Mouse (Mus musculus): ENCODE data around the gene Gm9903. TPM values are rescaled to one million over a fixed set of nuclear protein-coding genes. Genes with fewer than 3 reads are reported as not detected.
A peak's percentile ranks its signal among the peaks of the same experiment; 100 is the strongest.

Gm9903 gene
- polyA plus RNA-seq (2014; fragmentation: Nextera tagmentation; extraction: Ambion mirVana), result 0.48 and 0.55 TPM in 2 replicates

GRCm38 (mm10) chr5:33629301-33629987 lies at the start of gene Gm9903, which contains the start of gene Fam53a:
Gene Gm9903, plus strand, starts transcription at chr5:33629925.
Gene Fam53a, minus strand, starts transcription at chr5:33629635.
- DNase-seq (ENCODE audit: low spot score) (peak; percentile 100), ATAC-seq (replicated peaks; ENCODE audit: low FRiP score) (peak; percentile 95)
- no peaks in the 10 kb centered on the region for H3K36me3 ChIP-seq (ENCODE audit: control insufficient read depth, insufficient read depth, low read length)
- peak within 1 kb of the TSS; percentile 75 for H3K4me3 ChIP-seq (ENCODE audit: low read depth, low read length)
- H3K4me1 ChIP-seq (replicated peaks; ENCODE audit: control insufficient read depth, insufficient read depth, low read length), result no peaks in the 10 kb centered on the region; the same call in 1 of the 2 replicates
- H3K9ac ChIP-seq (ENCODE audit: low read length), result peak within 1 kb of the TSS; percentile 81
- WGBS, result under 1% methylated on average over 91 of the region's 99 CpGs
- no peaks in the 10 kb centered on the region for H3K9me3 ChIP-seq (ENCODE audit: control insufficient read depth, low read length)
- peak within 1 kb of the TSS; percentile 90 for H3K4me2 ChIP-seq (ENCODE audit: low read depth, low read length, severe bottlenecking)
- no peaks in the 10 kb centered on the region for H3K27me3 ChIP-seq (ENCODE audit: control insufficient read depth, insufficient read depth, low read length)
- H3K27ac ChIP-seq (ENCODE audit: low read depth, low read length), result peak within 1 kb of the TSS; percentile 77

GRCm38 (mm10) chr5:33580336-33580735 lies 49.4 kb upstream of the Gm9903 start:
- Histone ChIP-seq H3K9ac (ENCODE audit: low read length) (no peak overlapping the region), H3K27me3 (ENCODE audit: control insufficient read depth, insufficient read depth, low read length) (no peaks in the 10 kb centered on the region), H3K4me2 (ENCODE audit: low read depth, low read length, severe bottlenecking) (no peak overlapping the region), H3K9me3 (ENCODE audit: control insufficient read depth, low read length) (no peaks in the 10 kb centered on the region), H3K4me3 (ENCODE audit: low read depth, low read length) (no peak overlapping the region), H3K4me1 (replicated peaks; ENCODE audit: control insufficient read depth, insufficient read depth, low read length) (no peaks in the 10 kb centered on the region), H3K36me3 (ENCODE audit: control insufficient read depth, insufficient read depth, low read length) (no peaks in the 10 kb centered on the region), H3K27ac (ENCODE audit: low read depth, low read length) (no peak overlapping the region)
- 79% methylated on average over 1 of the region's 1 CpGs for WGBS
- ATAC-seq (replicated peaks; ENCODE audit: low FRiP score) (no peak), DNase-seq (ENCODE audit: low spot score) (no peak)

GRCm38 (mm10) chr5:33587498-33588058 lies 42.1 kb upstream of the Gm9903 start:
- no peaks in the 10 kb centered on the region for H3K36me3 ChIP-seq (ENCODE audit: control insufficient read depth, insufficient read depth, low read length)
- ATAC-seq (replicated peaks; ENCODE audit: low FRiP score) (no peak), DNase-seq (ENCODE audit: low spot score) (no peak)
- no peak overlapping the region for H3K4me3 ChIP-seq (ENCODE audit: low read depth, low read length)
- no peak overlapping the region for H3K27ac ChIP-seq (ENCODE audit: low read depth, low read length)
- H3K9ac ChIP-seq (ENCODE audit: low read length), result no peak overlapping the region
- 0 out of 2 replicates have a peak, but pooled peaks cover 2% of the 10 kb centered on the region for H3K27me3 ChIP-seq (ENCODE audit: control insufficient read depth, insufficient read depth, low read length)
- H3K4me1 ChIP-seq (replicated peaks; ENCODE audit: control insufficient read depth, insufficient read depth, low read length), result no peaks in the 10 kb centered on the region
- H3K4me2 ChIP-seq (ENCODE audit: low read depth, low read length, severe bottlenecking), result no peak overlapping the region
- 88% methylated on average over 18 of the region's 18 CpGs for WGBS
- H3K9me3 ChIP-seq (ENCODE audit: control insufficient read depth, low read length), result no peaks in the 10 kb centered on the region

- H3K27ac ChIP-seq (ENCODE audit: low read depth, low read length), result no peak overlapping the region
- 84% methylated on average over 3 of the region's 3 CpGs for WGBS
- no peaks in the 10 kb centered on the region for H3K9me3 ChIP-seq (ENCODE audit: control insufficient read depth, low read length)
- no peak overlapping the region for H3K4me3 ChIP-seq (ENCODE audit: low read depth, low read length)
- 0 out of 2 replicates have a peak, but pooled peaks cover 2% of the 10 kb centered on the region for H3K27me3 ChIP-seq (ENCODE audit: control insufficient read depth, insufficient read depth, low read length)
- DNase-seq (ENCODE audit: low spot score) (no peak), ATAC-seq (replicated peaks; ENCODE audit: low FRiP score) (no peak)
- H3K36me3 ChIP-seq (ENCODE audit: control insufficient read depth, insufficient read depth, low read length), result no peaks in the 10 kb centered on the region
- H3K9ac ChIP-seq (ENCODE audit: low read length), result no peak overlapping the region
- H3K4me2 ChIP-seq (ENCODE audit: low read depth, low read length, severe bottlenecking), result no peak overlapping the region
- no peaks in the 10 kb centered on the region for H3K4me1 ChIP-seq (replicated peaks; ENCODE audit: control insufficient read depth, insufficient read depth, low read length)
Measured at GRCm38 (mm10) chr5:33588066-33588465, 41.7 kb upstream of the Gm9903 start.

GRCm38 (mm10) chr5:33589221-33589888 lies 40.4 kb upstream of the Gm9903 start:
- Histone ChIP-seq H3K4me1 (replicated peaks; ENCODE audit: control insufficient read depth, insufficient read depth, low read length) (no peaks in the 10 kb centered on the region), H3K4me3 (ENCODE audit: low read depth, low read length) (no peak overlapping the region), H3K9ac (ENCODE audit: low read length) (no peak overlapping the region), H3K27ac (ENCODE audit: low read depth, low read length) (no peak overlapping the region), H3K9me3 (ENCODE audit: control insufficient read depth, low read length) (no peaks in the 10 kb centered on the region), H3K27me3 (ENCODE audit: control insufficient read depth, insufficient read depth, low read length) (0 out of 2 replicates have a peak, but pooled peaks cover 2% of the 10 kb centered on the region), H3K36me3 (ENCODE audit: control insufficient read depth, insufficient read depth, low read length) (no peaks in the 10 kb centered on the region), H3K4me2 (ENCODE audit: low read depth, low read length, severe bottlenecking) (no peak overlapping the region)
- 0 out of 2 replicates have a peak, but pooled peaks have one; percentile 51 for ATAC-seq (replicated peaks; ENCODE audit: low FRiP score)
- peak; percentile 91 for DNase-seq (ENCODE audit: low spot score)
- WGBS, result 68% methylated on average over 5 of the region's 5 CpGs

GRCm38 (mm10) chr5:33593620-33594019 lies 36.1 kb upstream of the Gm9903 start:
- Histone ChIP-seq H3K9ac (ENCODE audit: low read length) (no peak overlapping the region), H3K9me3 (ENCODE audit: control insufficient read depth, low read length) (no peaks in the 10 kb centered on the region), H3K27me3 (ENCODE audit: control insufficient read depth, insufficient read depth, low read length) (0 out of 2 replicates have a peak, but pooled peaks cover 2% of the 10 kb centered on the region), H3K4me2 (ENCODE audit: low read depth, low read length, severe bottlenecking) (no peak overlapping the region), H3K36me3 (ENCODE audit: control insufficient read depth, insufficient read depth, low read length) (no peaks in the 10 kb centered on the region), H3K4me3 (ENCODE audit: low read depth, low read length) (no peak overlapping the region), H3K4me1 (replicated peaks; ENCODE audit: control insufficient read depth, insufficient read depth, low read length) (no peaks in the 10 kb centered on the region), H3K27ac (ENCODE audit: low read depth, low read length) (no peak overlapping the region)
- 38% methylated on average over 2 of the region's 2 CpGs for WGBS
- DNase-seq (ENCODE audit: low spot score), result peak; percentile 68
- ATAC-seq (replicated peaks; ENCODE audit: low FRiP score), result no peak

- no peak overlapping the region for H3K27ac ChIP-seq (ENCODE audit: low read depth, low read length)
- DNase-seq (ENCODE audit: low spot score) (no peak), ATAC-seq (replicated peaks; ENCODE audit: low FRiP score) (no peak)
- H3K36me3 ChIP-seq (ENCODE audit: control insufficient read depth, insufficient read depth, low read length), result peaks cover 9% of the 10 kb centered on the region; the same call in 1 of the 2 replicates
- WGBS, result 91% methylated on average over 5 of the region's 5 CpGs
- no peaks in the 10 kb centered on the region for H3K4me1 ChIP-seq (replicated peaks; ENCODE audit: control insufficient read depth, insufficient read depth, low read length)
- no peak overlapping the region for H3K4me2 ChIP-seq (ENCODE audit: low read depth, low read length, severe bottlenecking)
- no peak overlapping the region for H3K9ac ChIP-seq (ENCODE audit: low read length)
- no peaks in the 10 kb centered on the region for H3K9me3 ChIP-seq (ENCODE audit: control insufficient read depth, low read length)
- H3K27me3 ChIP-seq (ENCODE audit: control insufficient read depth, insufficient read depth, low read length), result no peaks in the 10 kb centered on the region
- H3K4me3 ChIP-seq (ENCODE audit: low read depth, low read length), result no peak overlapping the region
Measured at GRCm38 (mm10) chr5:33605314-33605713, 24.4 kb upstream of the Gm9903 start.

- H3K4me2 ChIP-seq (ENCODE audit: low read depth, low read length, severe bottlenecking), result no peak overlapping the region
- H3K36me3 ChIP-seq (ENCODE audit: control insufficient read depth, insufficient read depth, low read length), result peaks cover 9% of the 10 kb centered on the region; the same call in 1 of the 2 replicates
- no peak overlapping the region for H3K9ac ChIP-seq (ENCODE audit: low read length)
- WGBS, result 87% methylated on average over 7 of the region's 7 CpGs
- no peaks in the 10 kb centered on the region for H3K9me3 ChIP-seq (ENCODE audit: control insufficient read depth, low read length)
- ATAC-seq (replicated peaks; ENCODE audit: low FRiP score) (no peak), DNase-seq (ENCODE audit: low spot score) (no peak)
- H3K4me3 ChIP-seq (ENCODE audit: low read depth, low read length), result no peak overlapping the region
- no peak overlapping the region for H3K27ac ChIP-seq (ENCODE audit: low read depth, low read length)
- H3K4me1 ChIP-seq (replicated peaks; ENCODE audit: control insufficient read depth, insufficient read depth, low read length), result no peaks in the 10 kb centered on the region
- H3K27me3 ChIP-seq (ENCODE audit: control insufficient read depth, insufficient read depth, low read length), result no peaks in the 10 kb centered on the region
Measured at GRCm38 (mm10) chr5:33606631-33607030, 23.1 kb upstream of the Gm9903 start.

All from forebrain, embryonic 11.5 days (tissue).